Mouse (Mus musculus) erythroblast, embryonic 14.5 days (primary cell): ENCODE measurements around the gene Gm21887.
"Not testable (repeated sequence)": the region's sequence is repeated elsewhere in the genome, so short reads cannot be mapped to it uniquely, and the experiment has no call there.

Experiments used
- GATA1 ChIP-seq: IDR thresholded peaks from 2 replicates; pipeline ENCODE4 v1.6.1; 2012; ENCODE audit warnings: low read length, inconsistent platforms, mixed read lengths
- TAL1 ChIP-seq: IDR thresholded peaks from 3 replicates; pipeline ENCODE4 v1.6.1; 2012; ENCODE audit warnings: low read length, inconsistent platforms, mixed read lengths

DNA sequence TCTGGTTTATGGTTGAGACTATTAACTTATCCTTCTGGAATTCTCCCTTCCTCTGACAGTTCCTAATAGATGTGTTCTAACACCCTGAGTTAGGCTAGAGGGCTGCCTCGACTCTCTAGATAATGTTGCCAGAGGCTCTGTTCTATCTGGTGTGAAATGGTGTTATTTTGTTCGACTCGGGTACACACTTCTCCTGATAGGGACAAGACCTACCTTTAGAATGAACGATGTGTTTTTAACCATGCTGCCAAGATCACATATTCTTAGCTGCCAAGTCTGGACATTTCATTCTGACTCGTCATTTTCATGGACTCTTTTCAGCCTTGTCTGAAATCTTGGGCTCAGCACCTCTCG lies 29.3 kb upstream of the Gm21887 start:
- not testable (repeated sequence) for TF ChIP-seq TAL1, GATA1
